Mouse (Mus musculus): ENCODE measurements around the gene Slc11a1.

GRCm38 (mm10) chr1:74374980-74375379, at the start of gene Slc11a1:
- TF ChIP-seq CTCF (IDR thresholded peaks at IDR 0.05; ENCODE audit: low read depth) (no peak), EP300 (IDR thresholded peaks at IDR 0.05; ENCODE audit: low read depth) (no peak)
